Mouse (Mus musculus) neural tube, embryonic 11.5 days (tissue): ENCODE measurements around the gene Adamtsl1. TPM values are rescaled to one million over a fixed set of nuclear protein-coding genes. Genes with fewer than 3 reads are reported as not detected.

Experiments used
- ATAC-seq: fragments of 200-750 bp; cut with Nextera tagmentation; 2 replicates; pipeline ENCODE4 v1.8.0; 2017; ENCODE audit warnings: moderate number of reproducible peaks, mild to moderate bottlenecking, moderate TSS enrichment, moderate library complexity; ENCODE audit not compliant: insufficient read depth, low FRiP score, low TSS enrichment
- DNase-seq: peaks from one replicate; pipeline ENCODE4 v3.0.0-alpha.2; 2015; ENCODE audit warnings: low spot score
- H3K27ac ChIP-seq: fragments of 300-500 bp; sonication (generic); 2 replicates; pipeline ENCODE4 v1.5.1; 2014; ENCODE audit warnings: low read depth, mild to moderate bottlenecking, low read length
- H3K27me3 ChIP-seq: fragments of 300-500 bp; sonication (generic); 2 replicates; pipeline ENCODE4 v1.6.1; 2014; ENCODE audit warnings: mild to moderate bottlenecking, low read length, mixed read lengths; ENCODE audit not compliant: control insufficient read depth, insufficient read depth
- H3K36me3 ChIP-seq: fragments of 300-500 bp; sonication (generic); 2 replicates; pipeline ENCODE4 v1.6.1; 2014; ENCODE audit warnings: mild to moderate bottlenecking, low read length, moderate library complexity, mixed read lengths; ENCODE audit not compliant: control insufficient read depth, insufficient read depth
- H3K4me1 ChIP-seq: fragments of 300-500 bp; sonication (generic); 2 replicates; pipeline ENCODE4 v1.6.1; 2014; ENCODE audit warnings: low read length, mixed read lengths; ENCODE audit not compliant: control insufficient read depth, insufficient read depth
- H3K4me2 ChIP-seq: fragments of 300-500 bp; sonication (generic); 2 replicates; pipeline ENCODE4 v1.6.1; 2014; ENCODE audit warnings: low read depth, mild to moderate bottlenecking, moderate library complexity
- H3K4me3 ChIP-seq: fragments of 300-500 bp; sonication (generic); 2 replicates; pipeline ENCODE4 v1.5.1; 2014; ENCODE audit warnings: low read depth, low read length
- H3K9ac ChIP-seq: fragments of 300-500 bp; sonication (generic); 2 replicates; pipeline ENCODE4 v1.6.1; 2014; ENCODE audit warnings: mild to moderate bottlenecking, low read length
- H3K9me3 ChIP-seq: fragments of 300-500 bp; sonication (generic); 2 replicates; pipeline ENCODE4 v1.6.1; 2016; ENCODE audit warnings: low read length; ENCODE audit not compliant: control insufficient read depth
- WGBS: fragments of 180-500 bp; shearing (Covaris S2); extraction: QIAGEN DNeasy Blood & Tissue Kit; methylation state at CpG from one replicate; pipeline ENCODE4 v1.1.7; 2014; 5-methylcytosine and 5-hydroxymethylcytosine counted together
- polyA plus RNA-seq: library from polyadenylated mRNA; unstranded; fragments of >200 nt; fragmentation: Nextera tagmentation; extraction: Ambion mirVana; gene quantifications from 2 replicates; pipeline ENCODE4 v1.2.1, GENCODE M21; 2014

Adamtsl1 gene
- polyA plus RNA-seq, 1 experiment from 2014 or later = 10.7 TPM

- Histone ChIP-seq H3K4me3 (no peak overlapping the region), H3K9ac (no peak overlapping the region), H3K27ac (no peak overlapping the region), H3K36me3 (no peaks in the 10 kb centered on the region), H3K4me1 (no peaks in the 10 kb centered on the region), H3K9me3 (no peaks in the 10 kb centered on the region), H3K27me3 (no peaks in the 10 kb centered on the region), H3K4me2 (no peak overlapping the region)
- ATAC-seq (no peak), DNase-seq (no peak)
- WGBS = 47% methylated on average over 8 of the region's 8 CpGs
Measured at GRCm38 (mm10) chr4:86040921-86041320, 526.9 kb downstream of the Adamtsl1 start.

- H3K9ac ChIP-seq = no peak overlapping the region
- no peak overlapping the region for H3K4me3 ChIP-seq
- H3K27me3 ChIP-seq = no peaks in the 10 kb centered on the region
- DNase-seq = no peak
- ATAC-seq = no peak
- 83% methylated on average over 6 of the region's 6 CpGs for WGBS
- H3K4me1 ChIP-seq = no peaks in the 10 kb centered on the region
- H3K9me3 ChIP-seq = no peaks in the 10 kb centered on the region
- H3K36me3 ChIP-seq = no peaks in the 10 kb centered on the region
- H3K4me2 ChIP-seq = no peak overlapping the region
- no peak overlapping the region for H3K27ac ChIP-seq
Measured at GRCm38 (mm10) chr4:86045448-86045847, 531.5 kb downstream of the Adamtsl1 start.

GRCm38 (mm10) chr4:86045876-86046275 is 531.9 kb downstream of the Adamtsl1 start:
- no peak overlapping the region for H3K4me2 ChIP-seq
- H3K4me3 ChIP-seq = no peak overlapping the region
- H3K9me3 ChIP-seq = no peaks in the 10 kb centered on the region
- WGBS = 55% methylated on average over 6 of the region's 6 CpGs
- peak; percentile 60; the same call in 1 of the 2 replicates for ATAC-seq
- H3K9ac ChIP-seq = no peak overlapping the region
- peak; percentile 15 for DNase-seq
- no peaks in the 10 kb centered on the region for H3K27me3 ChIP-seq
- no peaks in the 10 kb centered on the region for H3K36me3 ChIP-seq
- no peak overlapping the region for H3K27ac ChIP-seq
- no peaks in the 10 kb centered on the region for H3K4me1 ChIP-seq

GRCm38 (mm10) chr4:86046881-86047280 is 532.9 kb downstream of the Adamtsl1 start:
- no peak overlapping the region for H3K4me2 ChIP-seq
- ATAC-seq (no peak), DNase-seq (no peak)
- H3K4me1 ChIP-seq = no peaks in the 10 kb centered on the region
- no peak overlapping the region for H3K27ac ChIP-seq
- H3K4me3 ChIP-seq = no peak overlapping the region
- 84% methylated on average over 1 of the region's 1 CpGs for whole genome bisulfite sequencing
- H3K27me3 ChIP-seq = no peaks in the 10 kb centered on the region
- no peaks in the 10 kb centered on the region for H3K9me3 ChIP-seq
- H3K9ac ChIP-seq = no peak overlapping the region
- no peaks in the 10 kb centered on the region for H3K36me3 ChIP-seq

- Histone ChIP-seq H3K27ac (peak overlapping the region; percentile 56; the same call in 1 of the 2 replicates), H3K36me3 (no peaks in the 10 kb centered on the region), H3K9ac (peak overlapping the region; percentile 65), H3K27me3 (no peaks in the 10 kb centered on the region), H3K9me3 (no peaks in the 10 kb centered on the region), H3K4me2 (peak overlapping the region; percentile 54), H3K4me1 (0 out of 2 replicates have a peak, but pooled peaks cover 2% of the 10 kb centered on the region), H3K4me3 (peak overlapping the region; percentile 45)
- peak; percentile 98 for ATAC-seq
- DNase-seq = peak; percentile 86
- under 1% methylated on average over 20 of the region's 20 CpGs for WGBS
Measured at GRCm38 (mm10) chr4:86053487-86054237, 539.7 kb downstream of the Adamtsl1 start.

- 84% methylated on average over 4 of the region's 4 CpGs for WGBS
- H3K4me2 ChIP-seq = no peak overlapping the region
- H3K27ac ChIP-seq = no peak overlapping the region
- no peak overlapping the region for H3K4me3 ChIP-seq
- H3K36me3 ChIP-seq = no peaks in the 10 kb centered on the region
- DNase-seq = no peak
- H3K4me1 ChIP-seq = no peaks in the 10 kb centered on the region
- H3K9ac ChIP-seq = no peak overlapping the region
- no peaks in the 10 kb centered on the region for H3K9me3 ChIP-seq
- no peaks in the 10 kb centered on the region for H3K27me3 ChIP-seq
- ATAC-seq = no peak
Measured at GRCm38 (mm10) chr4:86060614-86061013, 546.6 kb downstream of the Adamtsl1 start.

GRCm38 (mm10) chr4:86068376-86068775 is 554.4 kb downstream of the Adamtsl1 start:
- DNase-seq = no peak
- Histone ChIP-seq H3K4me1 (peaks cover 4% of the 10 kb centered on the region), H3K9ac (no peak overlapping the region), H3K4me2 (no peak overlapping the region), H3K27ac (no peak overlapping the region), H3K36me3 (no peaks in the 10 kb centered on the region), H3K9me3 (no peaks in the 10 kb centered on the region), H3K27me3 (no peaks in the 10 kb centered on the region), H3K4me3 (no peak overlapping the region)
- 86% methylated on average over 5 of the region's 5 CpGs for WGBS
- ATAC-seq = no peak

GRCm38 (mm10) chr4:86068875-86069718 is 555.1 kb downstream of the Adamtsl1 start:
- Histone ChIP-seq H3K9me3 (no peaks in the 10 kb centered on the region), H3K27me3 (no peaks in the 10 kb centered on the region), H3K4me1 (peaks cover 4% of the 10 kb centered on the region), H3K4me3 (no peak overlapping the region), H3K4me2 (no peak overlapping the region), H3K27ac (peak overlapping the region; percentile 42; the same call in 1 of the 2 replicates), H3K9ac (no peak overlapping the region), H3K36me3 (no peaks in the 10 kb centered on the region)
- 46% methylated on average over 13 of the region's 13 CpGs for WGBS
- ATAC-seq = peak; percentile 79
- peak; percentile 28 for DNase-seq
